Mouse (Mus musculus) ES-Bruce4 (cell line): ENCODE results near the gene Lcmt2. TPM values are rescaled to one million over a fixed set of nuclear protein-coding genes. Genes with fewer than 3 reads are reported as not detected.

Source experiments
- H3K27ac ChIP-seq: 2 replicates; pipeline ENCODE4 v1.5.1; 2012; ENCODE audit warnings: low read length, inconsistent platforms; ENCODE audit not compliant: insufficient read depth
- H3K27me3 ChIP-seq: 2 replicates; pipeline ENCODE4 v1.6.1; 2012; ENCODE audit warnings: mild to moderate bottlenecking, low read length, inconsistent platforms; ENCODE audit not compliant: control insufficient read depth, poor library complexity, insufficient read depth, severe bottlenecking
- H3K36me3 ChIP-seq: 2 replicates; pipeline ENCODE4 v1.6.1; 2012; ENCODE audit warnings: inconsistent platforms, mild to moderate bottlenecking, low read length, moderate library complexity; ENCODE audit not compliant: control insufficient read depth, poor library complexity, insufficient read depth, severe bottlenecking
- H3K4me1 ChIP-seq: one replicate; pipeline ENCODE4 v1.8.1; 2011; ENCODE audit warnings: low read length; ENCODE audit not compliant: control insufficient read depth, insufficient read depth
- H3K4me3 ChIP-seq: 2 replicates; pipeline ENCODE4 v1.5.1; 2011; ENCODE audit warnings: low read depth, mild to moderate bottlenecking, low read length
- H3K9ac ChIP-seq: 2 replicates; pipeline ENCODE4 v1.6.1; 2012; ENCODE audit warnings: low read depth, mild to moderate bottlenecking, inconsistent platforms; ENCODE audit not compliant: poor library complexity, severe bottlenecking
- H3K9me3 ChIP-seq: replicated peaks from 2 replicates; pipeline ENCODE4 v1.6.1; 2012; ENCODE audit warnings: mild to moderate bottlenecking, low read length, inconsistent platforms; ENCODE audit not compliant: control insufficient read depth, poor library complexity, insufficient read depth, severe bottlenecking
- CTCF ChIP-seq: IDR thresholded peaks from one replicate; pipeline ENCODE4 v1.8.1; 2011; ENCODE audit warnings: low read depth, low read length
- EP300 ChIP-seq: IDR thresholded peaks from 2 replicates; pipeline ENCODE4 v1.6.1; 2011; ENCODE audit warnings: low read depth, low read length; ENCODE audit not compliant: insufficient read depth
- POLR2A ChIP-seq: IDR thresholded peaks from one replicate; pipeline ENCODE4 v1.8.1; 2011; ENCODE audit warnings: low read length; ENCODE audit not compliant: insufficient read depth
- polyA plus RNA-seq: library from polyadenylated mRNA; stranded (reverse); fragments of >200 nt; gene quantifications from 2 replicates; pipeline ENCODE4 v1.2.4, GENCODE M21; 2011; ENCODE audit warnings: low read depth; ENCODE audit not compliant: missing spikeins, insufficient read depth, insufficient read length

The Lcmt2 gene
- polyA plus RNA-seq, 1 experiment = 3.1 TPM

- no peak for TF ChIP-seq CTCF
- TF ChIP-seq POLR2A = no peak
- no peak for TF ChIP-seq EP300
- H3K27me3 ChIP-seq = no peaks in the 10 kb centered on the region
- no peak overlapping the region for H3K27ac ChIP-seq
- H3K36me3 ChIP-seq = no peaks in the 10 kb centered on the region
- no peaks in the 10 kb centered on the region for H3K9me3 ChIP-seq
- H3K4me1 ChIP-seq = no peaks in the 10 kb centered on the region
- H3K9ac ChIP-seq = no peak overlapping the region
- no peak overlapping the region for H3K4me3 ChIP-seq
Observed at GRCm38 (mm10) chr2:121105940-121106339, 34.5 kb downstream of the Lcmt2 start.

GRCm38 (mm10) chr2:121102051-121102450 lies 38.4 kb downstream of the Lcmt2 start:
- Histone ChIP-seq H3K9me3 (no peaks in the 10 kb centered on the region), H3K27me3 (no peaks in the 10 kb centered on the region), H3K27ac (no peak overlapping the region), H3K4me1 (no peaks in the 10 kb centered on the region), H3K36me3 (no peaks in the 10 kb centered on the region), H3K4me3 (no peak overlapping the region), H3K9ac (no peak overlapping the region)
- no peak for TF ChIP-seq EP300
- TF ChIP-seq CTCF = peak; percentile 40
- no peak for TF ChIP-seq POLR2A

- Histone ChIP-seq H3K4me1 (no peaks in the 10 kb centered on the region), H3K4me3 (no peak overlapping the region), H3K36me3 (no peaks in the 10 kb centered on the region), H3K9ac (no peak overlapping the region), H3K9me3 (no peaks in the 10 kb centered on the region), H3K27me3 (no peaks in the 10 kb centered on the region), H3K27ac (no peak overlapping the region)
- TF ChIP-seq CTCF (no peak), POLR2A (no peak), EP300 (no peak)
Observed at GRCm38 (mm10) chr2:121089751-121090150, 50.7 kb downstream of the Lcmt2 start.

GRCm38 (mm10) chr2:121088507-121088906 lies 51.9 kb downstream of the Lcmt2 start:
- Histone ChIP-seq H3K9ac (no peak overlapping the region), H3K4me3 (no peak overlapping the region), H3K9me3 (no peaks in the 10 kb centered on the region), H3K4me1 (no peaks in the 10 kb centered on the region), H3K36me3 (no peaks in the 10 kb centered on the region), H3K27me3 (no peaks in the 10 kb centered on the region), H3K27ac (no peak overlapping the region)
- TF ChIP-seq EP300 (no peak), CTCF (peak; percentile 8)

- H3K9ac ChIP-seq = no peak within 1 kb of the TSS
- H3K4me1 ChIP-seq = no peaks in the 10 kb centered on the region
- TF ChIP-seq CTCF (no peak), EP300 (no peak), POLR2A (no peak)
Observed at GRCm38 (mm10) chr2:121085480-121086185, 54.8 kb downstream of the Lcmt2 start, which contains the start of gene Tgm5. Gene Tgm5, minus strand, starts transcription at chr2:121085841.

GRCm38 (mm10) chr2:121082626-121083025 lies 57.8 kb downstream of the Lcmt2 start:
- no peak overlapping the region for H3K4me3 ChIP-seq
- H3K9ac ChIP-seq = no peak overlapping the region
- H3K27ac ChIP-seq = no peak overlapping the region
- no peak for TF ChIP-seq POLR2A
- TF ChIP-seq EP300 = no peak
- no peak for TF ChIP-seq CTCF
- H3K4me1 ChIP-seq = no peaks in the 10 kb centered on the region
- no peaks in the 10 kb centered on the region for H3K27me3 ChIP-seq
- no peaks in the 10 kb centered on the region for H3K36me3 ChIP-seq
- no peaks in the 10 kb centered on the region for H3K9me3 ChIP-seq

More at GRCm38 (mm10) chr2:121085480-121086185, 54.8 kb downstream of the Lcmt2 start, which contains the start of gene Tgm5:
- Histone ChIP-seq H3K36me3 (no peaks in the 10 kb centered on the region), H3K27ac (no peak within 1 kb of the TSS), H3K9me3 (no peaks in the 10 kb centered on the region), H3K4me3 (no peak within 1 kb of the TSS), H3K27me3 (no peaks in the 10 kb centered on the region)

Other genes with a start within 250 kb of the Lcmt2 start
- 29.5 and 30.6 TPM in 2 replicates for gene Ubr1, start 169.9 kb downstream of the Lcmt2 start, polyA plus RNA-seq
- 4.0 and 9.5 TPM in 2 replicates for gene Tmem62, start 163.6 kb downstream of the Lcmt2 start, polyA plus RNA-seq
- 30.9 and 33.9 TPM in 2 replicates for gene Ccndbp1, start 132.2 kb downstream of the Lcmt2 start, polyA plus RNA-seq
- gene Epb42, start 103.6 kb downstream of the Lcmt2 start, polyA plus RNA-seq = not detected in 2 replicates
- gene Tgm5, start 54.8 kb downstream of the Lcmt2 start, polyA plus RNA-seq = not detected in 2 replicates
- not detected in 2 replicates for gene Tgm7, start 30.9 kb downstream of the Lcmt2 start, polyA plus RNA-seq
- gene Adal, start 225 bp downstream of the Lcmt2 start, polyA plus RNA-seq = 11.1 and 12.2 TPM in 2 replicates
- gene Tubgcp4, start 30.0 kb upstream of the Lcmt2 start, polyA plus RNA-seq = 42.5 and 52.4 TPM in 2 replicates
- gene Zscan29, start 30.5 kb upstream of the Lcmt2 start, polyA plus RNA-seq = 6.1 and 6.4 TPM in 2 replicates
- 76.2 and 101 TPM in 2 replicates for gene Trp53bp1, start 130.8 kb upstream of the Lcmt2 start, polyA plus RNA-seq
- 5.3 and 9.2 TPM in 2 replicates for gene Map1a, start 148.9 kb upstream of the Lcmt2 start, polyA plus RNA-seq
- 14.9 TPM in 2 replicates for gene Ppip5k1, start 214.7 kb upstream of the Lcmt2 start, polyA plus RNA-seq
- 23.2 and 28.4 TPM in 2 replicates for gene Ckmt1, start 217.1 kb upstream of the Lcmt2 start, polyA plus RNA-seq
- not detected in 2 replicates for gene Strc, start 246.5 kb upstream of the Lcmt2 start, polyA plus RNA-seq